Mouse (Mus musculus) naive thymus-derived CD4-positive, alpha-beta T cell, adult 2 months (primary cell): Measurements from ENCODE around the gene Cypt4.
"Not testable (repeated sequence)": the region's sequence is repeated elsewhere in the genome, so short reads cannot be mapped to it uniquely, and the experiment has no call there.

Experiments
- DNase-seq: peaks from one replicate; pipeline ENCODE4 v3.0.0-alpha.2; 2011; ENCODE audit warnings: low read depth

The Cypt4 gene

DNA sequence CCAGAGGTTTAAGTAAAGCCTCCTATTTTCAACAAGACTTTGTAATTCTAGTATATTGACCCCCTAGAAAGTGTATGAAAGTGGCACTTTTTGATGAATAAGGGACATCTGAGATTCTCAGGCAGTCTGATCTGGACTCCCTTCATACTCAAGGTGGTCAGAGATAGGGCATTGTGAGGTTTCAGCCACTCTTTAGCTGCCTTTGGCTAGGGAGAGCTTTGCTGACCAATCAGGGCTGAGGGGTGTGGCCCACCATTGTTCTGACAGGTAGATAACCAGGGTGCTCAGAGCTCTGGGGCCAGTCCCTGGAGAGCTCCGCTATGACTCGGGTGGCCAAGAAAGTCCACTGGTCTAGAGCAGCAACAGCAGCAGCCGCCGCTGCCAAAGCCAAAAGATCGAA lies at the start of gene Cypt4:
Gene Cypt4 (plus strand): TSS at position 301 of the 400 bp plus-strand sequence.
- DNase-seq: no peak

DNA sequence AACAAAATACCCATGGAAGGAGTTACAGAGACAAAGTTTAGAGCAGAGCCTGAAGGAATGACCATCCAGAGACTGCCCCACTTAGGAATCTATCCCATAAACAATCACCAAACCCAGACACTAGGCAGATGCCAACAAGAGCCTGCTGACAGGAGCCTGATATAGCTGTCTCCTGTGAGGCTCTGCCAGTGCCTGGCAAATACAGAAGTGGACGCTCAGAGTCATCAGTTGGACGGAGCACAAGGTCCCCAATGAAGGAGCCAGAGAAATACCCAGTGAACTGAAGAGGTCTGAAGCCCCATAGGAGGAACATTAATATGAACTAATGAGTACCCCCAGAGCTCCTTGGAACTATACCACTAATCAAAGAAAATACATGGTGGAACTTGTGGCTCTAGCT lies 12.3 kb downstream of the Cypt4 start:
- DNase-seq: not testable (repeated sequence)
